Mouse (Mus musculus): ENCODE data around the gene Abhd8.
A peak's percentile ranks its signal among the peaks of the same experiment; 100 is the strongest.

Abhd8 gene

DNA sequence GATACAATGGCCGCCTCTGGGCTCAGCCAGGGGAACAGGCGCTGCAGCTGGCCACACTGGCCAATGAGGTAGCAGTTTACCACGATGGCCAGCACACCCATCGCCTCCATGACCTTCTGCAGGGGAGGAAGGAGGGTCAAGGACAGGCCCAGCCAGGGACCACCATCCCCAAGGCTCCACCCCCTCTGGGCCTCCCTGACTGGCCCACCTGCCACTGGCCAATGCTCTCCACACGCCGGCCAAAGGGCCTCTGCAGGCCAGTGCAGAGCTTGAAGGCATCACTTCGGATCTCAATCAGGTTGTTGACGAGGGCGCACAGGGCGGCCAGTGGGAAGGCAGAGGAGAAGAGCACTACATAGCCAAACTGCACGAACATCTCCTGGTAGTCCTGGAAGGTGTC lies 15.5 kb upstream of the Abhd8 start:
- no peak for DNase-seq (ENCODE audit: low read depth, low spot score)

DNA sequence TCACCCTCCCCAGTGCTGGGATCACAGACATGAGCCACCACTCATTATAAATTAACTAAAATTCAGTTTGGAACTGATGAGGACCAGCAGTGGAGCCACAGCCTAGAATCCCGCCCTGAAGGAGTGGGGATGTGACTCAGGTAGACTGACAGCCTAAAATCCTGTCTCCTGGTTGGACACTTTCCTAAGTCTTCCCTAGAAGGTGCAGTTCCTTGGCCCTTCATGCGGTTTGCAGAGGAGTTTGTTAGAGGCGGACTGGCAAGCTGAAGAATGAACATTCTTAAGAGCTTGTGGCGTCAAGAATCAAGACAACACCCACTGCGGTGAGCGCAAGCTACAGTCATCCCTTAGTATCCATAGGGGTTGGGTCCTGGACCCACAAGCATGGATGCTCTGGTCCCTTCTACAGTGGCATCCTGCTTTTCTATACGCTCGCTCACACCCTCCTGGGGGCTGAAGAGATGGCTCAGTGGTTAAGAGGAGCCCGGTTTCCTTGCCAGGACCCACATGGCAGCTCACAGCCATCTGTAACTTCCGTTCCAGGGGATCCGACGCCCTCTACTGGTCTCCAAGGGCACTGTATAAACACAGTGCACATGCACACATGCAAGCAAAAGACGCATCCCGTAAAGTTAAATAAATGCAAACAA lies 13.9 kb upstream of the Abhd8 start:
- no peak for DNase-seq (ENCODE audit: low read depth, low spot score)

DNA sequence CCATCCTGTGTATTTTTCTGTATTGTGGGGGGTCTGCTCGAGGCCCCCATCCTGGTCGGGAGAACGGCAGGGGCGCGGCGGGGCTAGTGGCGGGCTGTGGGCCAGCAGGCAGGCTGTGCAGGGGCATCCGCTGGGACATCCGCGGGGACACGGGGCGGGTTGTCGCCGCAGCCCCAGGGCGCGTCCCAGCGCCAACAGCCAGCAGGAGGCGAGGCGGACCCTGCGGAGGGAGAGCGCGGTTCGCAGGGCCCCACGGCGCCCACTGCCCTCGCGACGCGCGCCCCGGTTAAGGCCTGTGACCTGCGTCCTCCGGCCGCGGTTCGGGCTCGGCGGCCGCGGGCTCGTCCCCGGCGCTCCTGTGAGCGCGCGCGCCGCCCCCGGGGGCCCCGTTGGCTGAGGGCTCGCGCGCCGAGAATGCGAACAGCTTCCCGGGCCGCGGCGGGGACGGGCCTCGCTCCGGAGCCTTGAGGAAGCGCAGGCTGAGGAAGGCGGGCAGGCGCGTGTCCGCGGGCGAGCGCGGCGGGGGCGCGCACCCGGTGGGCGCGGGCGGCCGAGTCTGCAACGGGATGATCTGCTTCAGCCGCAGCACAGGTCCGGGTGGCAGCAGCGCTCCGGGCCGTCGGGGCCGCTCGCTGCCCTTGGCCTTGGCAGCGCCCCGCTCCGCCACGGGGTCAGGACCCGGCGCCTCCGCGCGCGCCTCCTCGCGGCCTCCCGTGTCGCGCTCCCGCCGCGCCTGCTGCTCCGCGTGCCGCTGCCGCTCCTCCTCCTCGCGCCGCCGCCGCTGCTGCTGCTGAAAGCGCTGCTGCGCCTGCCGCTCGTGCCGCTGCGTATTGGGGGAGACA lies 12.9 kb upstream of the Abhd8 start:
- no peak for DNase-seq (ENCODE audit: low read depth, low spot score)

DNA sequence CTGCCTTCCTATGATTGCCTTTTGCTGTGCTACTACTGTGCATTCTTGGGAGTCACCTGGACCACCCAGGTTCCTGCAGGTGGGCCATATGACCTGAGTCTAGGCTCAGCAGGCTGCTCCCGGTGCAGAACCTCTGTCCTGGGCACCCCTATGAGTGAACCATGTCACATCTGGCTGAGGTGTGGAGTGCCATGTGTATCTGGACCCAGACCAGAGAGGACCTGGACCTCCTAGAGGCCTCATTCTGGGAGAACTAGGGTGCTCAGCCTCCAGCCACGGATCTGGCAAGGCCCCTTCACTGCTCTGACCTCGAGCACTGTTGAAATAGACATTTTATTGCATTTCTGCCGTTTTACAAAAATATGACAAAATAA lies 12.2 kb upstream of the Abhd8 start:
- DNase-seq (ENCODE audit: low read depth, low spot score) = no peak

DNA sequence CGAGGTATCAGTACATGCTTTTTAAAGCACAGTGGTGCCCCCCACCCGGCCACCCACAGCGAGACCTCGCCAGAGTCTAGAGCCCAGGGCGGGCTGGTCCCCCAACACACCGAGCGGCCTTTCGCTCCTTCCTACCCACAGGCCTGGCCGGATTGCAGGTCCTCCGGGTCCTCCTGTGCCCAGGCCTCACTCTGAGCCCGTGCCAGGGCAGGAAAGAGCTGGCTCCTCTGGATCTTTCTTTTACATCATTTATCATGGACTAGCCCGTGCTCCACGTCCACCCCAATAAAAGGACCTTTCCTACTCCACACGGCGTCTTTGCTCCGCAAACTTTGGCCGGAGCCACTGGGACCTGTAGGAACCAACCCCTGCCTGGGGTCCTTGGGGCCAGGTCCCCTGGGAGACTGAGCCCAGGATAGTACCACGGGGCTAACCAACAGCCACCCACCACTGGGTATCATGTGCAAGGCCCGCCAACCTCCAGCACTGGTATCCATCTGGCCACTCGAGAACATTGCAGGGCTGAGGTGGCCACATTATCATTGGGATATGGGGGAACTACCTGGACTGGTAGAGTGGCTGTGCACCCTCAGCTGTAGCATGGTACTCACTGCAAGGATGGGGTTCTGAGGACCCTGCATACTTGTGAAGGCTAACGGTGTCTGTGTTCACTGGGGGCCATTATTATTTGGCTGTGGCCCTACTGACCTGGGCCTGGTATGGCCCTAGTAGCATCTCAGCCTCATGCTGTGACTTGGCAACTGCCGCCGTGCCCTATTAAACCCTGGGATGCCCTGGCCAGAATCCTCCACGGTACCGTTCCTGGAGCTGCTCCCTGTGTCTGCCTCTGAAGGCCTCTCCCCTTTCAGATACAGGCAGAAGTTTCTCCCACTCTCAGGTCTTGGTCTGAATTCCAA lies 11.6 kb upstream of the Abhd8 start:
- DNase-seq (ENCODE audit: low read depth, low spot score) = no peak

DNA sequence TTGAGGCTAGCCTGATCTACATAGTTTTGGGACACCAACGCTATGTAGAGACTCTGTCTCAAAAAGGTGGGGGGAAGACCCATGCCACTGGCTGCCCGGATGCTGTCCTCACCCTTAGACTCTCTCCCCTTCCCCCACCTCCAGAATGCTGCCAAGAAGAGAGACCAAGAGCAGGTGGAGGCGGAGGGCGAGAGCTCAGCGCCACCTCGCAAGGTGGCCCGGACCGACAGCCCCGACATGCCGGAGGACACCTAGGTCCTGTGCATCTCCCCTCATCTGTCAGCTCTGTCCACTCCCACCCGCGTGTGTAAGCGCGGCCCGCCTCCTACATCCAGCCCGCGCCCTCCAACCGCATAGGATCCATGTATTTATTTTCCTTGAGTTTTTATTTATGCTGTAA lies 10.9 kb upstream of the Abhd8 start:
- DNase-seq (ENCODE audit: low read depth, low spot score) = no peak

DNA sequence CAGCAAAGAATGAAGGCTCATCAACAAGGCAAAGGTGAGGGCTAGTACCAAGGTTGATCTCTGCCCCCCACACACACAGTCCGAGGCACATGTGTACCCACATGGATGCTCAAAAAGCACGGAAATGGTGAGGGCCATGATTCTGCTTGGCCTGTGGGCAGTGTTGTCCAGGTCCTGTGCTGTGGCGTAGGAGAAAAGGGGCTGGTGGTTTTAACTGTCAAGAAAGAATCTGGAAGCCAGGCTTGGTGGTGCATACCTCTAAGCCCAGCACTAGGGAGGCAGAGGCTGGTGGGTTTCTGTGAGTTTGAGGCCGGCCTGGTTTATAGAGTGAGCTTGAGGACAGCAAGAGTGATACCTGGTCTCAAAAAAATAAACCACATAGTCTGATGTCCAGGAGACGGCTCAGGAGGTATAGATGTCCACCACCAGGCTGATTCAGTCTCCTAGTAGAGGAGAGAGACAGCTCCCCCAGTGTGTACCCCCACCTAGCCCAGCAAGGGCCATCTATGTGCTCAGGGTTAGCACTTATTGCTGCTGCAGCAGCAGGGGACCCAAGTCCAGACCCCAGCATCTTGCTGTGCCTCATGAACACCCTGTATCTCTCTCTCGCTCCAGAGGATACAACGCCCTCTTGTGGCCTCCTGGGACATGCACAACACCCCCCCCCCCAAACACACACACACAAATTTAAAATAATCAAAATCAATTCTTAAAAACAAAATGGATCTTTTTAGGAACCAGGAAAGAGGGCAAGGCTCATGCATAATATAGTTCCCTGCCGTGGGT lies 9.3 kb upstream of the Abhd8 start:
- DNase-seq (ENCODE audit: low read depth, low spot score) = no peak

DNA sequence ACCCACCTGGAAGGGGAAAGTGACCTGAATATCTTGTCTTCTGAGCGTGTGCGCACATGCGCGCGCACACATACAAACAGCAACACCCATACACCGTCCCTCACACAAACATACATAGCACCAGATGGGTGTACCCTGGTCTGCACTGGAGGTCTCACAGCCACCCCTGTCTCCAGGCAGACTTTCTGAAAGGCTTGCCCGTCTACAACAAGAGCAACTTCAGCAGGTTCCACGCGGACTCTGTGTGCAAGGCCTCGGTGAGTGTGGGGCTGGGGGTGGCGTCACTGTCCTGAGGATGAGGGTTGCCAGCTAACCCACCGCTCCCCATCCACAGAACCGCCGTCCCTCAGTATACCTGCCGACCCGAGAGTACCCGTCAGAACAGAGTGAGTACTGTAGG lies 8.4 kb upstream of the Abhd8 start:
- no peak for DNase-seq (ENCODE audit: low read depth, low spot score)

DNA sequence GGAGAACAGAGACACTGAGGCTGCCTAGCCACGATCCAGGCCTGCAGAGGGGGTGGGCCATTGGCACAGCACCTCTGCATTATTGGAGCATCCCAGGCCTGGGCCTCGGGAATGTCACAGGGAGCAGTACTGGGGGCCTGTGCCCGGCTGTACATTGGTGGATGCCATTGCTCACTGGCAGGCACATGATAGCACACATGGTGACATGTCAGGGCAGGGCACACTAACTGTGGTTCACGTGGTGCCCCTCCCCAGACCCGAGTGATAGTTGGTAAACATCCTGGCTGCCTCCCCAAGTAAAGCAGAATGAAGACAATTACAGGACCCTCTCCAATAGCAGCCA lies 7.4 kb upstream of the Abhd8 start:
- no peak for DNase-seq (ENCODE audit: low read depth, low spot score)

DNA sequence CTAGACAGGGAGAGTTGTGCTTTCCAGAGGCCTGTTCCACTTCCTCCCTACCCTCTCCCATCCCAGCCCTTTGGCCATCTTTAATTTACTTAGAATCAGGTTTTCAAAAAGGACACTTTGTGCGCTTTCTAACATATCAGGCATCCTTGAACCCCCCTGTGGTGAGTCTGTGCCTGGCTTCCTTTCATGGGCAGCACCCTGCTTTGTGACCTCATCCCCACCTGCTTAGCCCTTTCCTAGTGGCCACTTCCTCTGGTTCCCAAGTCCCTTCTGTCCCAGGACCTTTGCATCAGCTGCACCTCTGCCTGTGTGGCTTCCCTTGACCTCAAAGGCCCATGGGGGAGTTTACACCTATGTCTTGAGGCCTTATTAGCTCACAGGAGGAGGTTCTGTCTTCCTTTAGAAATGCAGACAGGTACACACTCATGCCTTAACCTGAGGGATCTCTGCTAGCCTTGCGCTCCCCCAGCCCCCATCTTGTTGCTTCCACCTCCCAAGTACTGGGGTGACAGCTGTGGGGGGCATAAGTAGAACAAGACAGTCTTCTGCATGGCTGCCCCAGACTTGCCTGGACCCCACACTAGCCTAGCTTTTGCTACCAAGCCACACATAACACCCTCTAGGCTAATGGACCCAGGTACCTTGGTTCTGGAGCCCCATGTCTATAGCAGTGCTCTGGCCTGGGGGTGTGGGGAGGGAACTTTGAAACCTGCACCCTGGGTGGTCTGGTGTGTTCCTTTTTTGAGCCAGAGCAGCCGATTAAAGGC lies 6.9 kb upstream of the Abhd8 start:
- no peak for DNase-seq (ENCODE audit: low read depth, low spot score)

GRCm38 (mm10) chr8:71469411-71469810 lies 6.0 kb upstream of the Abhd8 start:
- no peak for DNase-seq (ENCODE audit: low read depth, low spot score)

GRCm38 (mm10) chr8:71468916-71469315 lies 5.5 kb upstream of the Abhd8 start, which contains the start of gene Dda1:
TSS of gene Dda1 (plus strand) at chr8:71469199.
- peak; percentile 99 for DNase-seq (ENCODE audit: low read depth, low spot score)

DNA sequence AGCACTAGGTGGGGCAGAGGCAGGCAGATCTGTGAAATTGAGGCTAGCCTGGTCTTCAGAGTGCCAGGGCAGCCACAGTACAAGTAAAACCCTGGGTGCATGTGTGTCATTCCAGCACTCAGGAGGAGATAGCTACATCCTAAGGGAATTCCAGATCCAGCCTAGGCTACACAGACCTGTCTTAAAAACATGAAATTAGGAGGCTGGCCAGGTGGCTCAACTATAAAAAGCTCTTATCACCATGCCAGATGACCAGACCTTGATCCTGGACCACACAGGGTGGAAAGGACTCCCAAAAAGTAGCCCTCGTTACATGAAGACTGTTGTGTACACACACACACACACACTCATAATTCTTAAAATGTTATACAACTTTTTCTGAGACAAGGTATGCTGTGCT lies 4.5 kb upstream of the Abhd8 start:
- no peak for DNase-seq (ENCODE audit: low read depth, low spot score)

GRCm38 (mm10) chr8:71467201-71467600 lies 3.7 kb upstream of the Abhd8 start:
- no peak for DNase-seq (ENCODE audit: low read depth, low spot score)

DNA sequence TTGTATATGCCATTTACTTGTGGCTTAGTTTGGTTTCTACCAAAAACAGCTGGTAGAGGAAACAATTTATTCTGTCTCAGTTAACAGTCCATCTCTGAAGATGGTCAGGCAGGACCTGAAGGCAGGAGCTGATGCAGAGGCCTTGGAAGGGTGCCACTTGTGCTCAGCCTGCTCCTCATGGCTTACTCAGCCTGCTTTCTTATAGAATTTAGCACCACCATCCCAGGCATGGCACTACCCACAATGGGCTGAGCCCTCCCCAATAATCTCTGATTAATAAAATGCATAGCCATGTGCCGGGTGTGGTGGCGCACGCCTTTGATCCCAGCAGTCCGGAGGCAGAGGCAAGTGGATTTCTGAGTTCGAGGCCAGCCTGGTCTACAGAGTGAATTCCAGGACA lies 2.7 kb upstream of the Abhd8 start:
- no peak for DNase-seq (ENCODE audit: low read depth, low spot score)

GRCm38 (mm10) chr8:71465733-71466132 lies 2.3 kb upstream of the Abhd8 start:
- DNase-seq (ENCODE audit: low read depth, low spot score) = no peak

GRCm38 (mm10) chr8:71464513-71465500 lies 1.4 kb upstream of the Abhd8 start, which contains the start of gene Mrpl34:
TSS of gene Mrpl34 (plus strand) at chr8:71464959.
- DNase-seq (ENCODE audit: low read depth, low spot score) = peak; percentile 100

GRCm38 (mm10) chr8:71462786-71463185 lies 669 bp downstream of the Abhd8 start:
- DNase-seq (ENCODE audit: low read depth, low spot score) = no peak

GRCm38 (mm10) chr8:71462191-71462590 lies 1.3 kb downstream of the Abhd8 start:
- no peak for DNase-seq (ENCODE audit: low read depth, low spot score)
